Mouse (Mus musculus): ENCODE results near the gene Atp5s. TPM values are rescaled to one million over a fixed set of nuclear protein-coding genes. Genes with fewer than 3 reads are reported as not detected.

Gene Atp5s
- total and polyA plus RNA-seq, 3 experiments = 8.4 to 15.8 (median 11.4) TPM

- Histone ChIP-seq H3K79me2 (replicated peaks; ENCODE audit: control insufficient read depth, extremely low read depth, insufficient read depth, poor library complexity, severe bottlenecking) (no peaks in the 10 kb centered on the region), H3K27ac (ENCODE audit: insufficient read depth, low read depth) (no peak overlapping the region), H3K9me3 (replicated peaks; ENCODE audit: low read length) (no peaks in the 10 kb centered on the region), H3K4me2 (ENCODE audit: insufficient read depth, low read depth, poor library complexity, severe bottlenecking) (no peak overlapping the region), H3K4me1 (ENCODE audit: control insufficient read depth in 1 of 2, insufficient read depth in 2 of 2) (no peaks in the 10 kb centered on the region), H3K4me3 (replicated peaks in 1 of 3; ENCODE audit: low read depth in 2 of 3, low read length in 2 of 3, poor library complexity in 1 of 3) (no peak overlapping the region), H3K9ac (ENCODE audit: insufficient read depth, low read depth) (no peak overlapping the region), H3K36me3 (replicated peaks in 1 of 2; ENCODE audit: control insufficient read depth in 1 of 2, insufficient read depth in 1 of 2, low read length in 1 of 2) (peaks cover 14 to 34% of the 10 kb centered on the region in 2 experiments), H3K27me3 (replicated peaks) (no peaks in the 10 kb centered on the region)
- in situ Hi-C loops (cut with MboI; ENCODE audit: low pct_ligation_motif_present, low pct_unique_long_range_greater_than_20kb, low sequenced_read_pairs) = no loop called here
- dilution Hi-C loops (cut with MboI; ENCODE audit: extremely low pct_ligation_motif_present, extremely low pct_unique_long_range_greater_than_20kb, low sequenced_read_pairs) = no loop called here
- no peak for DNase-seq (ENCODE audit: extremely low read depth)
- no peak for TF ChIP-seq POLR2A (IDR thresholded peaks at IDR 0.05; ENCODE audit: low read depth, low read length)
- no peak for TF ChIP-seq CTCF (conservative IDR thresholded peaks at IDR 0.05 in 1 of 2, IDR thresholded peaks at IDR 0.05 in 1 of 2; ENCODE audit: low read depth in 2 of 2, low read length in 2 of 2)
- no peak for TF ChIP-seq IRF4 (IDR thresholded peaks at IDR 0.05; ENCODE audit: low read depth, low read length)
- no peak for TF ChIP-seq GABPA (IDR thresholded peaks at IDR 0.05; ENCODE audit: insufficient replicate concordance, low read depth, low read length)
- no peak for TF ChIP-seq MAX (IDR thresholded peaks at IDR 0.05; ENCODE audit: low read length)
- no peak for TF ChIP-seq MAZ (IDR thresholded peaks at IDR 0.05; ENCODE audit: low read depth, low read length)
- no peak for TF ChIP-seq SIN3A (IDR thresholded peaks at IDR 0.05; ENCODE audit: low read length)
- no peak for TF ChIP-seq UBTF (IDR thresholded peaks at IDR 0.05; ENCODE audit: low read depth, low read length)
- no peak for TF ChIP-seq NELFE (IDR thresholded peaks at IDR 0.05; ENCODE audit: low read depth, low read length)
- no peak for TF ChIP-seq USF1 (IDR thresholded peaks at IDR 0.05; ENCODE audit: low read depth, low read length)
- no peak for TF ChIP-seq JUND (conservative IDR thresholded peaks at IDR 0.05; ENCODE audit: low read depth, low read length)
Observed at GRCm38 (mm10) chr12:69713628-69714027, 11.1 kb upstream of the Atp5s start.

DNA sequence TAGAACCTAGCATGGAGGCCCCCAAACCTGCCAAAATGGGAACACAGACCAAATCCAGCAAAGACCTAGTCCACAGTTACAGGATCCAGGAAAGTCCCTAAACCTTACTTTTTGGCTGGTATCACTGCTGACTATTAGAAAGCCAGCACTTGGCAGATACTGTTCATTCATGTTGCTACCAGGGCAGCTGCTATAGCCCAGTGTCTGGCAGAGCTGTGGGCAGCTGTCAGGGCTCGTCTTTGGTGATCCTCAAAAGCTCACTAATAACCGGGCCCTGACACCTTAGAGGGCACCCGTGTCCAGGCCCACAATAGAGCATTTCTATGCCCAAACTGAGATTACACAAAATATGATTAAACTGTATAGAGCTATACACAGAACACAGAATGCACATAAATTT is 1.9 kb upstream of the Atp5s start:
- Histone ChIP-seq H3K4me3 (replicated peaks in 1 of 3; ENCODE audit: low read depth in 2 of 3, low read length in 2 of 3, poor library complexity in 1 of 3) (no peak overlapping the region), H3K9ac (ENCODE audit: insufficient read depth, low read depth) (no peak overlapping the region), H3K4me2 (ENCODE audit: insufficient read depth, low read depth, poor library complexity, severe bottlenecking) (no peak overlapping the region), H3K79me2 (replicated peaks; ENCODE audit: control insufficient read depth, extremely low read depth, insufficient read depth, poor library complexity, severe bottlenecking) (no peaks in the 10 kb centered on the region; the same call in 1 of the 2 replicates), H3K27me3 (replicated peaks) (no peaks in the 10 kb centered on the region), H3K36me3 (replicated peaks in 1 of 2; ENCODE audit: control insufficient read depth in 1 of 2, insufficient read depth in 1 of 2, low read length in 1 of 2) (peaks cover 15 to 27% of the 10 kb centered on the region in 2 experiments), H3K27ac (ENCODE audit: insufficient read depth, low read depth) (no peak overlapping the region), H3K9me3 (replicated peaks; ENCODE audit: low read length) (peaks cover 5% of the 10 kb centered on the region), H3K4me1 (ENCODE audit: control insufficient read depth in 1 of 2, insufficient read depth in 2 of 2) (peaks cover 5 to 18% of the 10 kb centered on the region in 2 experiments; a peak in 3 of 4 replicates)
- dilution Hi-C loops (cut with MboI; ENCODE audit: extremely low pct_ligation_motif_present, extremely low pct_unique_long_range_greater_than_20kb, low sequenced_read_pairs) (no loop called here), in situ Hi-C loops (cut with MboI; ENCODE audit: low pct_ligation_motif_present, low pct_unique_long_range_greater_than_20kb, low sequenced_read_pairs) (no loop called here)
- no peak for TF ChIP-seq E2F4 (IDR thresholded peaks at IDR 0.05; ENCODE audit: insufficient replicate concordance, low read depth, low read length)
- no peak for TF ChIP-seq IRF4 (IDR thresholded peaks at IDR 0.05; ENCODE audit: low read depth, low read length)
- TF ChIP-seq USF2 (conservative IDR thresholded peaks at IDR 0.05; ENCODE audit: low read depth, low read length) = no peak
- TF ChIP-seq ZMIZ1 (IDR thresholded peaks at IDR 0.05; ENCODE audit: low read depth, low read length) = no peak
- TF ChIP-seq PAX5 (IDR thresholded peaks at IDR 0.05; ENCODE audit: low read length) = no peak
- TF ChIP-seq SIN3A (IDR thresholded peaks at IDR 0.05; ENCODE audit: low read length) = no peak
- TF ChIP-seq CHD2 (IDR thresholded peaks at IDR 0.05; ENCODE audit: low read length) = no peak
- TF ChIP-seq ELF1 (IDR thresholded peaks at IDR 0.05; ENCODE audit: low read depth, low read length) = no peak
- TF ChIP-seq TCF12 (IDR thresholded peaks at IDR 0.05; ENCODE audit: low read depth, low read length) = no peak
- TF ChIP-seq SMC3 (IDR thresholded peaks at IDR 0.05; ENCODE audit: low read depth, low read length) = no peak
- TF ChIP-seq POLR2A (IDR thresholded peaks at IDR 0.05; ENCODE audit: low read depth, low read length) = no peak
- TF ChIP-seq KAT2A (IDR thresholded peaks at IDR 0.05; ENCODE audit: insufficient replicate concordance, low read length) = no peak
- no peak for TF ChIP-seq POLR2AphosphoS2 (IDR thresholded peaks at IDR 0.05; ENCODE audit: low read depth, low read length)
- TF ChIP-seq JUN (IDR thresholded peaks at IDR 0.05; ENCODE audit: insufficient read depth, low read depth, low read length) = no peak
- TF ChIP-seq MAFK (IDR thresholded peaks at IDR 0.05; ENCODE audit: insufficient replicate concordance, low read length) = no peak
- no peak for TF ChIP-seq GABPA (IDR thresholded peaks at IDR 0.05; ENCODE audit: insufficient replicate concordance, low read depth, low read length)
- no peak for TF ChIP-seq RCOR1 (conservative IDR thresholded peaks at IDR 0.05; ENCODE audit: low read depth, low read length)
- TF ChIP-seq MXI1 (IDR thresholded peaks at IDR 0.05; ENCODE audit: low read depth, low read length) = no peak
- DNase-seq (ENCODE audit: extremely low read depth) = no peak
